Mouse (Mus musculus) adrenal gland, postnatal 4 days (tissue): ENCODE measurements around the gene Igf1r. TPM values are rescaled to one million over a fixed set of nuclear protein-coding genes. Genes with fewer than 3 reads are reported as not detected.
"Not testable (repeated sequence)": the region's sequence is repeated elsewhere in the genome, so short reads cannot be mapped to it uniquely, and the experiment has no call there.

Experiments used
- DNase-seq, 2 experiments: peaks; one replicate each; pipeline ENCODE4 v3.0.0; 2021 to 2022; ENCODE audit warnings: low spot score in 2 of 2, mixed read lengths in 2 of 2
- total RNA-seq, 2 experiments: library from RNA; stranded (reverse); gene quantifications; 2 replicates each; pipeline ENCODE4 v1.2.3; 2021

Gene Igf1r
- total RNA-seq, 2 experiments from 2014 or later = 71.9 to 75.8 TPM

DNA sequence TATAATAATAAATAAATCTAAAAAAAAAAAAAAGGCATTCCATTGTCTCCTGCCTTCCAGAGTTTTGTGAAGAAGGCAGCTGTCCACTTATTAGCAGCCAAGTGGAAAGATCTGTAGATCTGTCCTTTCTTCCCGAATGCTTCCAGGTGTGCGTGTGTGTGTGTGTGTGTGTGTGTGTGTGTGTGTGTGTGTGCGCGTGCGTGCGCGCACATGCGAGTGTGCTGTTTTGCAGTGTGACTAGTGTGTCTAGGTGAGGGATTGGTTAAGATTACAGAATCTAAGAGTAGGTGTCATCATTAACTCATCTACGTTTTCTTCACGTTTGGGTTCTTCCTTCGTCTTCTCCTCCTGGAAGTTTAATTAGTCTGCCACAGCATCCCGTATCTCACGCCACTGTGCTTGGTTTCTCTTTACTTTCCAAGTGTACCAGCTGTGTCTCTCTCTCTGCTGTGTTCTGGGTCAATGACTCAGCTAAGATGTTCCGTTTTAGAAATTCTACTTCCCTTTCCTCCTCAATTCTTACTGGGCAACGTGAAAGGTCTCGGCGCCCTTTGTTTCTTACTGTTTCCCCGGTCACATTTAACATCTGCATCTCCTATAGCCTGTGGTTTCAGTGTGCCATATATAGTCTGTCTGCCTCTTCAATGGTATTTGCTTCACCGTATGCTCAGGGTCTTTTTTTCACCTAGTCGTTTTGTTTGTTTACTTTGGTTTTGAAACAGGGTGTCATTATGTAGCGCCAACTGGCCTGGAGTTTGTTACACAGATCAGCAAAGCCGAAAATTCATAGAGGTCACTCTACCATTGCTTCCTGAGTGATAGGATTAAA lies 329.9 kb downstream of the Igf1r start:
- no peak for DNase-seq

DNA sequence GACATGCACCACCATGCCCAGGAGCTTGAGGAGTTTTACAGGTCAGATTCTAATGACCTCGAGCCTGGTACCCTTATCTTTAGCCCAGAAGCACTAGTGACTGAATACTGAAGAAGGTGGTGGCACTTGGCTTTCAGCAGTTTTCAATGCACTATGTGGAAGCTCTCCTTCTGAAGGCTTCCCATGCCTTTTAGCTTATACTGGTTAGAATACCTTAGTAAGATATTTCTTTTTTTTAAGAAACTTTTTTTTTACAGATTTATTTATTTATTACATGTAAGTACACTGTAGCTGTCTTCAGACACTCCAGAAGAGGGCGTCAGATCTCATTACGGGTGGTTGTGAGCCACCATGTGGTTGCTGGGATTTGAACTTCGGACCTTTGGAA lies 330.5 kb downstream of the Igf1r start:
- not testable (repeated sequence) for DNase-seq

Other genes starting within 250 kb of the Igf1r start
- 1 to 10 TPM; 4.5 to 5.1 TPM for gene Synm, start 193.1 kb upstream of the Igf1r start, total RNA-seq